In genomic region chr8:123634395-123635131, GRCm38 (mm10) we compare ENCODE assay signal across 16 mouse cellular contexts. TPM values are rescaled to one million over a fixed set of nuclear protein-coding genes. Genes with fewer than 3 reads are reported as not detected.
DNase-seq lines count a peak whose midpoint lies in the region; ATAC-seq and TF ChIP-seq lines count a peak whose summit lies in the region.
"Had no signal": no experiment of that assay in that cellular context is flagged by ENCODE, and none has a peak within 500 bp of the region (broad histone marks: within the 10 kb centered on the region; RNA-seq: fewer than 3 reads in every experiment).

No protein-coding gene starts in this region.

- TF ChIP-seq EP300 in CH12.LX (IDR thresholded peaks at IDR 0.05; ENCODE audit: low read length) = no peak

- H3K79me2 ChIP-seq in CH12.LX (replicated peaks; ENCODE audit: control insufficient read depth, extremely low read depth, insufficient read depth, poor library complexity, severe bottlenecking) = no peaks in the 10 kb centered on the region

- H3K9me3 ChIP-seq in forebrain, embryonic 11.5 days (ENCODE audit: control insufficient read depth, low read length) = no peaks in the 10 kb centered on the region
- H3K9me3 ChIP-seq in forebrain, embryonic 13.5 days (replicated peaks) = no peaks in the 10 kb centered on the region
- no peaks in the 10 kb centered on the region for H3K9me3 ChIP-seq in kidney, embryonic 15.5 days (replicated peaks)
- H3K9me3 ChIP-seq in kidney, embryonic 16.5 days (ENCODE audit: low read length) = no peaks in the 10 kb centered on the region
- no peaks in the 10 kb centered on the region for H3K9me3 ChIP-seq in CH12.LX (replicated peaks; ENCODE audit: low read length)
- H3K9me3 ChIP-seq: midbrain, embryonic 12.5 days; stomach, embryonic 15.5 days had no signal

- H3K4me2 ChIP-seq in forebrain, embryonic 11.5 days (ENCODE audit: low read depth, low read length, severe bottlenecking) = no peak overlapping the region
- H3K4me2 ChIP-seq in forebrain, embryonic 13.5 days = no peak overlapping the region
- no peak overlapping the region for H3K4me2 ChIP-seq in kidney, embryonic 15.5 days
- H3K4me2 ChIP-seq in kidney, embryonic 16.5 days (replicated peaks; ENCODE audit: low read depth, low read length) = no peak overlapping the region
- H3K4me2 ChIP-seq in CH12.LX (ENCODE audit: insufficient read depth, low read depth, poor library complexity, severe bottlenecking) = peak overlapping the region; percentile 61
- H3K4me2 ChIP-seq: midbrain, embryonic 12.5 days; stomach, embryonic 15.5 days had no signal

- H3K4me3 ChIP-seq in forebrain, embryonic 11.5 days (ENCODE audit: low read depth, low read length) = no peak overlapping the region
- H3K4me3 ChIP-seq in forebrain, embryonic 13.5 days = no peak overlapping the region
- no peak overlapping the region for H3K4me3 ChIP-seq in kidney, embryonic 15.5 days (replicated peaks)
- no peak overlapping the region for H3K4me3 ChIP-seq in kidney, embryonic 16.5 days (ENCODE audit: low read length)
- H3K4me3 ChIP-seq in CH12.LX (replicated peaks in 1 of 3; ENCODE audit: low read depth in 2 of 3, low read length in 2 of 3, poor library complexity in 1 of 3) = no peak overlapping the region
- H3K4me3 ChIP-seq: midbrain, embryonic 12.5 days; stomach, embryonic 15.5 days had no signal

- no peak overlapping the region for H3K27ac ChIP-seq in forebrain, embryonic 11.5 days (ENCODE audit: low read depth, low read length)
- no peak overlapping the region for H3K27ac ChIP-seq in forebrain, embryonic 13.5 days
- H3K27ac ChIP-seq in kidney, embryonic 15.5 days = 0 out of 2 replicates have a peak overlapping the region, but pooled peaks have one; percentile 1
- no peak overlapping the region for H3K27ac ChIP-seq in kidney, embryonic 16.5 days (ENCODE audit: low read length)
- H3K27ac ChIP-seq in CH12.LX (ENCODE audit: insufficient read depth, low read depth) = no peak overlapping the region
- H3K27ac ChIP-seq: midbrain, embryonic 12.5 days; stomach, embryonic 15.5 days had no signal

- TF ChIP-seq RAD21 in CH12.LX (IDR thresholded peaks at IDR 0.05; ENCODE audit: low read depth, low read length) = no peak; the same call in none of the 2 replicates

- peaks cover under 1% of the 10 kb centered on the region for H3K27me3 ChIP-seq in forebrain, embryonic 11.5 days (ENCODE audit: control insufficient read depth, insufficient read depth, low read length)
- H3K27me3 ChIP-seq in forebrain, embryonic 13.5 days = peaks cover 12% of the 10 kb centered on the region
- peaks cover 8% of the 10 kb centered on the region for H3K27me3 ChIP-seq in kidney, embryonic 15.5 days
- H3K27me3 ChIP-seq in kidney, embryonic 16.5 days (ENCODE audit: insufficient read depth, low read length) = no peaks in the 10 kb centered on the region
- no peaks in the 10 kb centered on the region for H3K27me3 ChIP-seq in CH12.LX (replicated peaks)

- TF ChIP-seq CTCF in CH12.LX (conservative IDR thresholded peaks at IDR 0.05 in 1 of 2, IDR thresholded peaks at IDR 0.05 in 1 of 2; ENCODE audit: low read depth in 2 of 2, low read length in 2 of 2) = peak in 1 of 2 experiments; percentile 51; a peak in 2 of 4 replicates

- no peaks in the 10 kb centered on the region for H3K4me1 ChIP-seq in forebrain, embryonic 11.5 days (replicated peaks; ENCODE audit: control insufficient read depth, insufficient read depth, low read length)
- H3K4me1 ChIP-seq in forebrain, embryonic 13.5 days = no peaks in the 10 kb centered on the region
- H3K4me1 ChIP-seq in kidney, embryonic 15.5 days = peaks cover 12% of the 10 kb centered on the region
- H3K4me1 ChIP-seq in kidney, embryonic 16.5 days (ENCODE audit: insufficient read depth, low read length) = 0 out of 2 replicates have a peak, but pooled peaks cover 11% of the 10 kb centered on the region
- H3K4me1 ChIP-seq in CH12.LX (ENCODE audit: control insufficient read depth in 1 of 2, insufficient read depth in 2 of 2) = peaks cover 6 to 25% of the 10 kb centered on the region in 2 experiments
- H3K4me1 ChIP-seq: midbrain, embryonic 12.5 days; stomach, embryonic 15.5 days had no signal

- 67% methylated on average over 3 of the region's 3 CpGs for WGBS in forebrain, embryonic 11.5 days
- WGBS in forebrain, embryonic 13.5 days = 52% methylated on average over 3 of the region's 3 CpGs
- 35% methylated on average over 3 of the region's 3 CpGs for WGBS in kidney, embryonic 15.5 days
- 35% methylated on average over 3 of the region's 3 CpGs for WGBS in kidney, embryonic 16.5 days

- in situ Hi-C loops in CH12.LX (cut with MboI; ENCODE audit: low pct_ligation_motif_present, low pct_unique_long_range_greater_than_20kb, low sequenced_read_pairs) = no loop called here

- no peak for TF ChIP-seq POLR2A in CH12.LX (IDR thresholded peaks at IDR 0.05; ENCODE audit: low read depth, low read length)

- ATAC-seq in forebrain, embryonic 11.5 days (replicated peaks; ENCODE audit: low FRiP score) = no peak
- no peak for ATAC-seq in forebrain, embryonic 13.5 days
- no peak for ATAC-seq in kidney, embryonic 15.5 days (replicated peaks; ENCODE audit: low FRiP score)
- ATAC-seq in kidney, embryonic 16.5 days (ENCODE audit: low FRiP score, low TSS enrichment) = no peak
- 0 out of 2 replicates have a peak, but pooled peaks have one; percentile 14 for ATAC-seq in megakaryocyte progenitor cell, adult 5-6 weeks (replicated peaks; ENCODE audit: poor library complexity)
- ATAC-seq: hindbrain, embryonic 16.5 days had no signal

- dilution Hi-C loops in CH12.LX (cut with MboI; ENCODE audit: extremely low pct_ligation_motif_present, extremely low pct_unique_long_range_greater_than_20kb, low sequenced_read_pairs) = no loop called here

- no peaks in the 10 kb centered on the region for H3K36me3 ChIP-seq in forebrain, embryonic 11.5 days (ENCODE audit: control insufficient read depth, insufficient read depth, low read length)
- H3K36me3 ChIP-seq in forebrain, embryonic 13.5 days (ENCODE audit: poor library complexity, severe bottlenecking) = no peaks in the 10 kb centered on the region
- no peaks in the 10 kb centered on the region for H3K36me3 ChIP-seq in kidney, embryonic 15.5 days
- H3K36me3 ChIP-seq in kidney, embryonic 16.5 days (ENCODE audit: insufficient read depth, low read length) = no peaks in the 10 kb centered on the region
- no peaks in the 10 kb centered on the region for H3K36me3 ChIP-seq in CH12.LX (replicated peaks in 1 of 2; ENCODE audit: control insufficient read depth in 1 of 2, insufficient read depth in 1 of 2, low read length in 1 of 2)
- H3K36me3 ChIP-seq: midbrain, embryonic 12.5 days; stomach, embryonic 15.5 days had no signal

- H3K9ac ChIP-seq in forebrain, embryonic 11.5 days (ENCODE audit: low read length) = no peak overlapping the region
- H3K9ac ChIP-seq in forebrain, embryonic 13.5 days = no peak overlapping the region
- H3K9ac ChIP-seq in kidney, embryonic 15.5 days = no peak overlapping the region
- no peak overlapping the region for H3K9ac ChIP-seq in kidney, embryonic 16.5 days (replicated peaks; ENCODE audit: low read length)
- H3K9ac ChIP-seq in CH12.LX (ENCODE audit: insufficient read depth, low read depth) = no peak overlapping the region
- H3K9ac ChIP-seq: midbrain, embryonic 12.5 days; stomach, embryonic 15.5 days had no signal

- DNase-seq in forebrain, embryonic 11.5 days (ENCODE audit: low spot score) = peak; percentile 15
- no peak for DNase-seq in CH12.LX (ENCODE audit: extremely low read depth)
- DNase-seq in neural tube, embryonic 10.5 days (ENCODE audit: extremely low spot score, low spot score) = no peak
- no peak for DNase-seq in frontal cortex, postnatal 14 days (ENCODE audit: low spot score in 2 of 2)
- DNase-seq: cerebellum, adult 9-10 months; gastrocnemius, postnatal 14 days; kidney, postnatal 4 days; lung, adult 18-20 months; right cerebral cortex, postnatal 14 days had no signal

TF ChIP-seq in CH12.LX, 34 proteins besides CTCF, POLR2A, EP300 and RAD21:
- no peak for TF ChIP-seq POLR2AphosphoS2 (IDR thresholded peaks at IDR 0.05; ENCODE audit: low read depth, low read length)
- peak; percentile 57; the same call in 1 of the 2 replicates for TF ChIP-seq JUND (conservative IDR thresholded peaks at IDR 0.05; ENCODE audit: low read depth, low read length)
- TF ChIP-seq IRF4 (IDR thresholded peaks at IDR 0.05; ENCODE audit: low read depth, low read length) = 0 out of 2 replicates have a peak, but pooled peaks have one; percentile 12
- peak; percentile 28; the same call in 1 of the 2 replicates for TF ChIP-seq JUN (IDR thresholded peaks at IDR 0.05; ENCODE audit: insufficient read depth, low read depth, low read length)
- TF ChIP-seq PAX5 (IDR thresholded peaks at IDR 0.05; ENCODE audit: low read length) = no peak
TF ChIP-seq in CH12.LX: peak in this region for 3.

RNA-seq across cellular contexts. Expression of gene Rhou, which starts 19.2 kb away (rescaled TPM):
- polyA plus RNA-seq in forebrain, embryonic 11.5 days (2014; fragmentation: Nextera tagmentation; extraction: Ambion mirVana) = 8.1 and 9.1 TPM in 2 replicates
- polyA plus RNA-seq in forebrain, embryonic 13.5 days (2015; fragmentation: Nextera tagmentation; extraction: Ambion mirVana) = 8.3 and 8.9 TPM in 2 replicates
- polyA plus RNA-seq in kidney, embryonic 15.5 days (2015; fragmentation: Nextera tagmentation; extraction: Ambion mirVana) = 8.2 and 8.6 TPM in 2 replicates
- polyA plus RNA-seq in kidney, embryonic 16.5 days (2015; fragmentation: Nextera tagmentation; extraction: Ambion mirVana) = 7.9 TPM in 2 replicates
- total RNA-seq in CH12.LX (2012; rRNA removed) = 0.08 TPM in 1 of 2 replicates, not detected in the other
- not detected in 2 replicates for total RNA-seq in CH12.LX (2014; rRNA removed)
- 0.16 TPM in 1 of 2 replicates, not detected in the other for polyA plus RNA-seq in CH12.LX (2012; ENCODE audit: insufficient read length, low read depth)
- 7.9 and 9.6 TPM in 2 replicates for total RNA-seq in megakaryocyte progenitor cell, adult 5-6 weeks (2015)
- 4.9 and 5.3 TPM in 2 replicates for total RNA-seq in megakaryocyte progenitor cell, adult 5-6 weeks (2017)
